Mouse (Mus musculus) stomach, embryonic 14.5 days (tissue): ENCODE data around the gene Plxdc2. TPM values are rescaled to one million over a fixed set of nuclear protein-coding genes. Genes with fewer than 3 reads are reported as not detected.

Experiments
- ATAC-seq: fragments of 200-750 bp; cut with Nextera tagmentation; 2 replicates; pipeline ENCODE4 v1.8.0; 2017; ENCODE audit warnings: low read depth, moderate TSS enrichment; ENCODE audit not compliant: insufficient number of reproducible peaks, insufficient read depth, low FRiP score
- H3K27ac ChIP-seq: fragments of 300-500 bp; sonication (generic); 2 replicates; pipeline ENCODE4 v1.5.1; 2014; ENCODE audit warnings: mild to moderate bottlenecking, low read length, moderate library complexity, mixed read lengths
- H3K27me3 ChIP-seq: fragments of 300-500 bp; sonication (generic); 2 replicates; pipeline ENCODE4 v1.6.1; 2014; ENCODE audit warnings: low read length, control low read depth, mixed read lengths; ENCODE audit not compliant: control insufficient read depth, insufficient read depth
- H3K36me3 ChIP-seq: fragments of 300-500 bp; sonication (generic); 2 replicates; pipeline ENCODE4 v1.6.1; 2014; ENCODE audit warnings: mild to moderate bottlenecking, control low read depth, low read length, moderate library complexity, mixed read lengths; ENCODE audit not compliant: control insufficient read depth, insufficient read depth
- H3K4me1 ChIP-seq: fragments of 300-500 bp; sonication (generic); 2 replicates; pipeline ENCODE4 v1.6.1; 2014; ENCODE audit warnings: low read length, control low read depth, mixed read lengths; ENCODE audit not compliant: control insufficient read depth, insufficient read depth
- H3K4me2 ChIP-seq: fragments of 300-500 bp; sonication (generic); replicated peaks from 2 replicates; pipeline ENCODE4 v1.6.1; 2014; ENCODE audit warnings: low read depth, low read length, control low read depth
- H3K4me3 ChIP-seq: fragments of 300-500 bp; sonication (generic); 2 replicates; pipeline ENCODE4 v1.5.1; 2014; ENCODE audit warnings: low read depth, low read length, control low read depth
- H3K9ac ChIP-seq: fragments of 300-500 bp; sonication (generic); replicated peaks from 2 replicates; pipeline ENCODE4 v1.6.1; 2014; ENCODE audit warnings: low read depth, mild to moderate bottlenecking, control low read depth, low read length, moderate library complexity, mixed read lengths
- H3K9me3 ChIP-seq: fragments of 300-500 bp; sonication (generic); 2 replicates; pipeline ENCODE4 v1.6.1; 2016; ENCODE audit warnings: low read depth, low read length, control low read depth; ENCODE audit not compliant: control insufficient read depth
- WGBS: fragments of 180-500 bp; shearing (Covaris S2); extraction: QIAGEN DNeasy Blood & Tissue Kit; methylation state at CpG from one replicate; pipeline ENCODE4 v1.1.7; 2014; 5-methylcytosine and 5-hydroxymethylcytosine counted together
- polyA plus RNA-seq: library from polyadenylated mRNA; unstranded; fragments of >200 nt; fragmentation: Nextera tagmentation; extraction: Ambion mirVana; gene quantifications from 2 replicates; pipeline ENCODE4 v1.2.1, GENCODE M21; 2014

Gene Plxdc2
- polyA plus RNA-seq, 1 experiment from 2014 or later, result 27.8 TPM

- Histone ChIP-seq H3K9me3 (no peaks in the 10 kb centered on the region), H3K27me3 (no peaks in the 10 kb centered on the region), H3K4me1 (peaks cover 11% of the 10 kb centered on the region), H3K36me3 (no peaks in the 10 kb centered on the region), H3K9ac (no peak overlapping the region), H3K4me3 (no peak overlapping the region), H3K4me2 (no peak overlapping the region), H3K27ac (no peak overlapping the region)
- ATAC-seq, result no peak
- 84% methylated on average over 3 of the region's 3 CpGs for WGBS
These were observed 248.2 kb downstream of the Plxdc2 start for GRCm38 (mm10) chr2:16604291-16604690.

- no peak for ATAC-seq
- no peak overlapping the region for H3K27ac ChIP-seq
- H3K9me3 ChIP-seq, result no peaks in the 10 kb centered on the region
- H3K36me3 ChIP-seq, result no peaks in the 10 kb centered on the region
- no peak overlapping the region for H3K4me3 ChIP-seq
- no peak overlapping the region for H3K4me2 ChIP-seq
- peaks cover 11% of the 10 kb centered on the region for H3K4me1 ChIP-seq
- no peaks in the 10 kb centered on the region for H3K27me3 ChIP-seq
- 33% methylated on average over 3 of the region's 3 CpGs for WGBS
- no peak overlapping the region for H3K9ac ChIP-seq
These were observed 251.9 kb downstream of the Plxdc2 start for GRCm38 (mm10) chr2:16607792-16608586.

- no peak overlapping the region for H3K4me2 ChIP-seq
- no peak for ATAC-seq
- no peak overlapping the region for H3K4me3 ChIP-seq
- H3K36me3 ChIP-seq, result no peaks in the 10 kb centered on the region
- WGBS, result 89% methylated on average over 3 of the region's 3 CpGs
- no peak overlapping the region for H3K9ac ChIP-seq
- no peaks in the 10 kb centered on the region for H3K9me3 ChIP-seq
- H3K4me1 ChIP-seq, result no peaks in the 10 kb centered on the region
- no peak overlapping the region for H3K27ac ChIP-seq
- H3K27me3 ChIP-seq, result no peaks in the 10 kb centered on the region
These were observed 286.0 kb downstream of the Plxdc2 start for GRCm38 (mm10) chr2:16642061-16642460.

DNA sequence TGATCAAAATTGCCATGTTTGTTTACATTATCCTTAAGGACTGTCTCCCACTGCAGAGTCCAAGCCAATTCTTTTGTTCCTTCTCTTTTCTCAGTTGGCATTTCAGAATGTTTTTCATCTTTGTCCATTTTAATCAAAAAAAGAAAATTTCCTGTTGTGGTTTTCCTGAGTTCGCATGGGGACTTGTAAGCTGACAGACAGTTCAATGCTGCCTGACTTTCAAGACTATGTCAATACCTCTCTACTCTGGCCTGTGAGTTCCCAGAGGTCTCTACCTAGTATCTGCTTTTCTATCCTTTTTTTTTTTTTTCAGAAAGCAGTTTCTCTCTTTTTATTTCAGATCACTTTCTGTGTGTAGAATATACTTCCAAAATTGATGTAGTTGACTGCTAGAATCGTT is 295.6 kb downstream of the Plxdc2 start:
- Histone ChIP-seq H3K4me2 (no peak overlapping the region), H3K4me1 (no peaks in the 10 kb centered on the region), H3K4me3 (no peak overlapping the region), H3K27me3 (no peaks in the 10 kb centered on the region), H3K36me3 (no peaks in the 10 kb centered on the region), H3K27ac (no peak overlapping the region), H3K9me3 (no peaks in the 10 kb centered on the region), H3K9ac (no peak overlapping the region)
- 87% methylated on average over 2 of the region's 2 CpGs for WGBS
- no peak for ATAC-seq

DNA sequence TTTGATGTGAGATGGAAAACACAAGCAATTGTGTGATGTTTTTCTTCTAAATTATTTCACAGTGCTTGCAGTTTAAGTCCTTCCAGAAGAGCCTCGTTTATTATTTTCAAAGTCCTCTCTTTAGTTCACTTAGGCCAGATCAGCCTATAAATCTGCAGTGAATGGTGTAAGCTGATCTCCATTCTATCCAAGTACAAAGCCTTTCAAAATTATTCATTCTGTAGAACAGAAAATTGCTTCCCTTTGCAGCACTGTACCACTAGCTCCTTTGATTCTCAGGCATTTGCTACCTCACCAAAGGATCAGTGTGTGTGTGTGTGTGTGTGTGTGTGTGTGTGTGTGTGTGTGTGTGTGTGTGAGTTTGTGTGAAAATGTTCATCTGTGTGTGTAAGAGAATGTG is 308.4 kb downstream of the Plxdc2 start:
- no peaks in the 10 kb centered on the region for H3K4me1 ChIP-seq
- H3K27me3 ChIP-seq, result no peaks in the 10 kb centered on the region
- no peak overlapping the region for H3K27ac ChIP-seq
- H3K9ac ChIP-seq, result no peak overlapping the region
- H3K4me3 ChIP-seq, result no peak overlapping the region
- no peak for ATAC-seq
- no peaks in the 10 kb centered on the region for H3K36me3 ChIP-seq
- 32% methylated on average over 1 of the region's 1 CpGs for WGBS
- H3K9me3 ChIP-seq, result no peaks in the 10 kb centered on the region
- H3K4me2 ChIP-seq, result no peak overlapping the region

GRCm38 (mm10) chr2:16668391-16668790 is 312.3 kb downstream of the Plxdc2 start:
- Histone ChIP-seq H3K4me1 (no peaks in the 10 kb centered on the region), H3K4me2 (no peak overlapping the region), H3K9ac (no peak overlapping the region), H3K9me3 (no peaks in the 10 kb centered on the region), H3K27me3 (no peaks in the 10 kb centered on the region), H3K27ac (no peak overlapping the region), H3K4me3 (no peak overlapping the region), H3K36me3 (no peaks in the 10 kb centered on the region)
- ATAC-seq, result no peak
- 91% methylated on average over 1 of the region's 1 CpGs for WGBS

GRCm38 (mm10) chr2:16682905-16683304 is 326.8 kb downstream of the Plxdc2 start:
- H3K27me3 ChIP-seq, result no peaks in the 10 kb centered on the region
- no peaks in the 10 kb centered on the region for H3K4me1 ChIP-seq
- no peak overlapping the region for H3K4me2 ChIP-seq
- 93% methylated on average over 3 of the region's 3 CpGs for WGBS
- H3K4me3 ChIP-seq, result no peak overlapping the region
- H3K36me3 ChIP-seq, result no peaks in the 10 kb centered on the region
- ATAC-seq, result no peak
- no peaks in the 10 kb centered on the region for H3K9me3 ChIP-seq
- no peak overlapping the region for H3K27ac ChIP-seq
- no peak overlapping the region for H3K9ac ChIP-seq

DNA sequence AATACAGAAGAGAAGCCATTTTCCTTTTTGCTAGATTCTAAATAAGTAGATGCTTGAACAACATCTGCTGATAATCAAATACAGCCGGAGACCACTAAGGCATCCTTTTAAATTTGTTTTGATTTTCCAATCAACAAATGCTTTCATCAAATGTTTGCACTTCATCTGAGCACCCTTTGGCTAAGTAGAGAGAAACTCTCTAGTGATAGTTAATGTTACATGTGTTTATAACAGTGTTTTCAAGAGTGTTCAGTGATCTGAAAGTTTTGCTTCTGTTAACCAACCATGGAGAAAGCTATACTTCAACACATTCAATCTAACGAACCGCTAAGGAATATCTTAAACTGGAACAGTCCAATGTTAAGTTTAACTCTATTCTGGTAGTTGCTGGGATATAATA is 327.6 kb downstream of the Plxdc2 start:
- ATAC-seq, result no peak
- H3K9me3 ChIP-seq, result no peaks in the 10 kb centered on the region
- no peak overlapping the region for H3K27ac ChIP-seq
- H3K36me3 ChIP-seq, result no peaks in the 10 kb centered on the region
- WGBS, result 86% methylated on average over 3 of the region's 3 CpGs
- H3K27me3 ChIP-seq, result no peaks in the 10 kb centered on the region
- no peak overlapping the region for H3K4me2 ChIP-seq
- H3K9ac ChIP-seq, result no peak overlapping the region
- H3K4me3 ChIP-seq, result no peak overlapping the region
- H3K4me1 ChIP-seq, result no peaks in the 10 kb centered on the region

- no peak overlapping the region for H3K4me2 ChIP-seq
- no peaks in the 10 kb centered on the region for H3K27me3 ChIP-seq
- H3K4me1 ChIP-seq, result no peaks in the 10 kb centered on the region
- no peak overlapping the region for H3K27ac ChIP-seq
- WGBS, result 67% methylated on average over 1 of the region's 1 CpGs
- H3K9ac ChIP-seq, result no peak overlapping the region
- ATAC-seq, result no peak
- no peaks in the 10 kb centered on the region for H3K9me3 ChIP-seq
- H3K36me3 ChIP-seq, result no peaks in the 10 kb centered on the region
- no peak overlapping the region for H3K4me3 ChIP-seq
These were observed 328.4 kb downstream of the Plxdc2 start for GRCm38 (mm10) chr2:16684529-16684928.
